Mouse (Mus musculus) megakaryocyte-erythroid progenitor cell, adult 5-6 weeks (primary cell): ENCODE results near the gene Fyttd1. TPM values are rescaled to one million over a fixed set of nuclear protein-coding genes. Genes with fewer than 3 reads are reported as not detected.
"Not testable (repeated sequence)": the region's sequence is repeated elsewhere in the genome, so short reads cannot be mapped to it uniquely, and the experiment has no call there.

Source experiments
- ATAC-seq: replicated peaks from 2 replicates; pipeline ENCODE4 v1.8.0; 2016; ENCODE audit warnings: mild to moderate bottlenecking, inconsistent platforms; ENCODE audit not compliant: severe bottlenecking, poor library complexity, low FRiP score, low TSS enrichment
- total RNA-seq, 2 experiments: library from RNA; stranded (forward) in 1 of 2; stranded (reverse) in 1 of 2; fragments of 200-1000, 215-1000 nt in 1 of 2; fragments of >200 nt in 1 of 2; fragmentation: Nextera tagmentation in 1 of 2; gene quantifications; 2 replicates each; pipeline ENCODE4 v1.2.3; 2014 to 2017

The Fyttd1 gene
- total RNA-seq (2014; fragmentation: Nextera tagmentation) (23.3 and 25.4 TPM in 2 replicates), total RNA-seq (2017) (48.8 and 69.4 TPM in 2 replicates)

DNA sequence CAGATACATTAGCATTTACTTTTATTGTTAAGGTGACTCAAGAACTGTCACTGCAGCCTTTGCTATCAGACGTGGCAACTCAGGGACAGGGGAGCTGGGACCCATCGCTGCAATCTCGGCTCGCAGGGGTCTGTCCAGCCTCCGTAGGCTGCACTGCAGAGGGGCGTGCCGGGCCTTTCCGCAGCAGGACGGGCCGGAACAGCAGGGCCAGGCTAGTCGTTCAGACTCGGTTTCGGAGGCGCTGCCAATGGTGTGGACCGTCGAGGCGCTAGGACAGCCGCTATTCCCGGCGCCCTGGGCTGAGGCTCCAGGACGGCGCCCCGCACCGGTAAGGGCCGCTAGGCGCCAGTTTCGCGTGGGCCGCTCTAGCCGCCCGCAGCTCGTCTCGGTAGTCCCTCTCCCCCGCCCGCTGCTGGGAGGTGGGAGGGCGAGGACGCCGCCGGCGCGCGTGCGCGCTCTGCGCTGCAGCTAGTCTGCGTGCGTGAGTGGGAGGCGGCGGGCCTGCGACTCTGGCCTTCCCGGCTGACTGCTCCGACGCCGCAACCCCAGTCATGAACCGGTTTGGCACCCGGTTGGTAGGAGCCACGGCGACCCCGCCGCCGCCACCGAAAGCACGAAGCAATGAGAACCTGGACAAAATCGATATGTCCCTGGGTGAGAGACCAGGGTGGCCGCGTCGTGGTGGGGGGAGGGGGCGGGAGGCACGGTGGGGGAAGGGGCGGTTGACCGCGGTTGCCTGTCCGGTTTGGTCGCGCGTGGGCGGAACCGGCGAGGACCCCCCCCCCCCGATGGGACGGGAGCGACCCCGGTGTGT lies at the start of gene Fyttd1, which contains the start of gene Rubcn:
Gene Fyttd1, plus strand, starts transcription at position 158 of the 814 bp plus-strand sequence.
Gene Rubcn, minus strand, starts transcription at position 424 of the 814 bp plus-strand sequence.
- peak; percentile 95 for ATAC-seq

DNA sequence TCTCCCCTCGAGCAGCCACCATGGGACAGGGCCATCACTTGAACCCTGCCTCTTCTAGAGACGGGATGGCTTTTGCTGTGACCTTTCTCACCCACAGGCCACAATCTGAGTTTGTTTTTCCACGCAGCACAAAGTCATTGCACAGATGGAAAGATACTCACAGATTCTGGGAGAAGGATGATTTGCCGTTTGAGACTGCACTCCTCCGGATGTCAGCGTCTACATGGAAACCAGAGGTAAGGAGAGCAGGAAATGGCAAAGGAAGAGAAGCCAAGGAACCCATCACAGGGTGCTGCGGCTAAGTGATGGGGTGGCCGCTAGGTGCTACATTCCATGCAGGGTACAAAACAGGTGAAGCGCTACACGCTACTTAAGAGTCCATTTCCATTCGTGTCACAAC lies 48.2 kb upstream of the Fyttd1 start:
- ATAC-seq: no peak

DNA sequence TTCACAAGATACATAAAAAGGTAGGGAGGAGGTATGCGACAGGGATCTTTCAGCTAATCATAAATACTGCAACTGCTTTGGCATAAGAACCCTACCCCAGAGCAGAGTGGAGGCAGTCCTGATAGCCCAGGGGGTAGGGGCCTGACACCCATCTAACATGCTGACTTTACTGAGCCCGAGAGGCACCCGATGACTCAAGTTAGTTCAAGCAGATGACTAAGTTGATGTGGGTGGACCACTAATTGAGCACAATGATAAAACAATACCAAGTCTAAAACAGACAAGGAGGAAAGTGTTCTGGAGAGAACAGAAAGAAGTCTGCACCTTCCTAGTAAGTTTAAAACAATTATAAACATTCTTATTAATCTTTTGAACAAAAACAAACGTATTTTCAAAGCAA lies 45.8 kb upstream of the Fyttd1 start:
- ATAC-seq: no peak

DNA sequence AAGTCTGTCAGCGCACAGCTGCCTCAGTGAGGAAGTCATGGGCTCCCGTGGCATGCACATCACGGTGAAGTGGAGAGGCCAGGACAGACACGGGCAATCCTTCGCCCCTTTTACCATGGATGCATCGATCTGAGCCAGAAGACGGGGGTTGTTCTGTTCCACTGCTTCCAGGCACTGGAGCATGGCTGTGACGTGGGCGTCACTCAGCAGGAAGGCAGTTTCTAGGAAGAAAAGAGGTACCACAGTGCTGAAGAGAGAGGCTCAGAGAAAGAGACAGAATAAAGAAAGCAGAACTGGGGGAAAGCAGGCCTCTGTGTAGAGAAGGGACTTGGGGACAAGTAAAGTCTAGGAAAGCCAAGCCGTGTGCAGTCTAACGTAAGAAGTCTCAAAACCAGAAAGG lies 30.2 kb upstream of the Fyttd1 start:
- ATAC-seq: no peak

DNA sequence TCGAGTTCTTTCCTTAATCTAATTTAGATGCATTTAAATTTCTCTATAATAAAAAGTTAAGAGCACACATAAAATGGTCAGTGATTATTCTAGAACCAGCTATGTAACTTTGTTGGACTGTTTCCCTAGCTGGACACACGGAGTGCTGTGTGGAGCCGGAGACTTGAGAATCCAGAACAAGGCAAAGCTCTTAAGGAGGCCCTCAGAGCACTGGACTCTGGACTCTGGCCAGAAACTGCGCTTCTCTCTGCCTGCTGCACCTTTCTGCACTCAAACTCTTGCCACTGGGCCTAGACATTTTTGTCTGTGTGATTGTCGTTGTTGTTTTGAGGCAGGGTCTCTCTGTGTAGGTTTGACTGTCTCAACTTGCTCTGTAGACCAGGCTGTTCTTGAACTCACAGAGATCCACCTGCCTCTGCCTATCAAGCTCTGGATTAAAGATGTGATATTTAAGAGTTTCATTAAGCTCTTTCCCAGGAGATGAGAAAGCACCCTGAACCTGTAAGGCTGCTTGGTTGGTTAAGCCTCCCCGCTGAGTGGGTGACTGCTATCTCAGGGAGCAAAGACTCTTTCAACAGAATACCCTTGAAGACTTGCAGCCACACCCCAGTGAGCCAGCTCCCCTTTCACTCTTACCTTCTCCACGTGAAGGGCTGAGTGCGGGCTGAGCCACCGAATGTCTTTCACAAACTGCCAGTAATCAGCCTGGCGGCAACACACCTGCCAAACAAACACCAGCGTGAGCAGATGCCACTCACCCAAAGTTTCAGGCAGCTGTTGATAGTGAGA lies 28.1 kb upstream of the Fyttd1 start:
- no peak for ATAC-seq

DNA sequence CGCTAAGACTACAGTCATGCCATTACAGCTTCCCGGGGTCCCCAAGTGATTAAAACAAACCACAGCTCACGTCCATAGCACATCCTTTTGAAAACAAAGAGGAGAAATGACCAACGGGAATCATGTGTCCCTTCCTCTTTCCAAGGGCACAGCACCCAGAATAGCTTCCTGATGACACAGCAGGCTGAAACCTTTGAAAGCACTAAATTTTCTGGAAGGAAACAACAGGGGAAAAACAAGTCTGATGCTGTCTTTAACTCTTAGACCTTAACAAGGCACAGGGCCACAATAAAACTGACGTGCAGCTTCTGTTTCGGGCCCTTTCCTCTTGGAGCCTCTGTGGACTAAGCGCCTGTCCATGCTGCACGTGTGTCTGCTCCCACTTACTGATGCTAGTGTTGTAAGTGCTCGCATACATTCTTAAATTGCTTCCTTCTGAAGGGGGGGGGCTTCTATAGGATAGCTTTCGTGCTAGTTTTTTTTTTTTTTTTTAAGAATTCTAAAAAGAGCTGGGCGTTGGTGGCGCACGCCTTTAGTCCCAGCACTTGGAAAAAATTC lies 23.7 kb upstream of the Fyttd1 start:
- ATAC-seq: no peak

DNA sequence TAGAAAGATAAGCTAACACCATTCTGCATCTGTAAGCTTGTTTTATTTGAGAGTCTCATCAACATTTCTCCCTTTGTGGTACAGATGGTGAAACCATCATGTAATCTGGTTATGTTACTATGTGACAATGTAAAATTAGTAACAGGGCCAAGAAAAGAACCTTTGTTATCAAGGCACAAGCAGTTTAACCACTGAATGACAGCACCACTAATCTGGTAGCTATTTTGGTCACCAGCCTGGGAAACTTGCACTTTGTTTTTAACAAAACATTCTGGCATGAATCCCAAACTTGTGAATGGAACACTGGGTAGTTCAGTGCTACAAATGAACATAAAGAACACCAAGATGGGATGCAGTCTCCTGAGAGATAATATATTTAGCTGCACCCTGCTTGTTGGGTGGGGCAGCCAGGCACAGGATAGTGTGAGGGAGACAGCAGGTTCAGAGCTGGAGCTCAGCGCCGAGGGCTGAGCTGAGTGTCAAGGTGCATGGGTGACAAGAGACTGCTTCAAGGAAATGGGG lies 23.2 kb upstream of the Fyttd1 start:
- peak; percentile 93 for ATAC-seq

DNA sequence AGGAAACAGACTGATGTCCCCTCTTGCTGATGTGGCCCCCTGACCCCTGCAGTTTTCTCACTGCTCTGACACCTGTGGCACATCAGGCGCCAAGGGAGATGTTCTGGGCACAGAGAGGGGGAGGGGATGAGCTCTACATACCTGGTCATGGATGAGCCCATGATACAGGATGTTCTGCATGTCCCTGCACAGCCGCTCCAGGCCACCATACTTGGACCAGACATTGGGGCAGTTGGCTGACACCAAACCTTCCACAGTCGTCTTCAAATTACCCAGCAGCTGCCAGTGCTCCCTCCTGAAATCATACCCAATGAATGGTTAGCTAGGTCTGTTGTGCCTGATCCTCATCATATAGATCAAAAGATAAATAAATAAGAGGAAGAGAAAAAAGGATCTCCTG lies 20.5 kb upstream of the Fyttd1 start:
- ATAC-seq: no peak

DNA sequence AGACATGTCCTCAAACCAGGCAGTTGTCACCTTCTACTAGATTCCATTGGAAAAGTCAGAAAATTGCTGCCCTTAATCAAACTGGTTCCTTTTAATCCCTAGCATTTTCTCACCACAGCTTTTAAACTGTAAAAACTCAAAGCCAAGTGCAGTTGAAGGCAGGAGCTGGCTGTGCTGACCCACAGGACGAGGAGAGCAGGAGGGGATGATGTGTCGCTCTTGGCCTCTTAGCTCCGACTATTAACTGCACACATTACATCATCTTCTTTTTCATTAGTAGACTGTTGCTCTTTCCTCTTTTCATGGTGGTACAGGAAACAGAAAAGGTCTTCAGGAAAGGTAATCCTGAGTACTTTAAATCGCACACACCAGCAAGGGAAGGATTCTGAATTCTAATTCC lies 18.9 kb upstream of the Fyttd1 start:
- no peak for ATAC-seq

DNA sequence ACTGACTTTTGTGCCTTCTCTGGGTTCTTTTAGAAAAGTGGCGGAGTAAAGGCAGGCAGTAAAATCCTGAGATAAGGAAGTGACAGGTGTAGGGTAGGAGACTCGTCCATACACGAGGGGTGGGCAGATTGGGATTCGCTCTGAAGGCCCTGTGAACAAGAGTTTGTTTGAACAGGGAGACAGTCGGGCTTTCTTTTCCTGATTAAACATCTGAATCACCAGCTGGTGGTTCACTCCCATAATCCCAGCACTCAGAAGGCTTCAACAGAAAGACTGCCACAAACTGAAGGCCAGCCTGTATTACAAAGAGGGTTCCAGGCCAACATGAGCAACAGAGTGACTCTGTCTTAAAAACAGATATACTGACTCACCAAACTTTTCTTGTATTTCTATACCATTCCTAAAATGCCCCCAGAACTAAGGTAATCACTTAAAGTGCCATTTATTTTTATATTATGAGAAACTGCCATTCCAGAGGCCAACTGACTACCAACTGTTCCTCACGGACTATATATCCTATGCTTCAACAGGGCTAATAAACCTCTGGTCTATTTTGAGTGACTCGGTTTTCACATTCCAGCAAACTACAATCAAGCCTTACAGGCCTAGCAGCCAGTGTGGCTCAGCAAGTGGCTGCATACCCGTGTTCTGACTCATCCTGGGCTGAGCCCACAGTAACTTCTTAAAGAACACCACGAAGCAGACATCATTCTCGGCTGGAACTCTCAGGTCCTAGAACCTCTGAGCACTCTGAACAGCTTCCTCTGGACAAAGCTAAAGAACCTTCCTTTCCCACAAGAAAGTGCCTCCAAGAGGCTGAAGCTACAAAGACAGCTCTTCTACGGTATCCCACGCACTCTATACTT lies 18.3 kb upstream of the Fyttd1 start:
- no peak for ATAC-seq

DNA sequence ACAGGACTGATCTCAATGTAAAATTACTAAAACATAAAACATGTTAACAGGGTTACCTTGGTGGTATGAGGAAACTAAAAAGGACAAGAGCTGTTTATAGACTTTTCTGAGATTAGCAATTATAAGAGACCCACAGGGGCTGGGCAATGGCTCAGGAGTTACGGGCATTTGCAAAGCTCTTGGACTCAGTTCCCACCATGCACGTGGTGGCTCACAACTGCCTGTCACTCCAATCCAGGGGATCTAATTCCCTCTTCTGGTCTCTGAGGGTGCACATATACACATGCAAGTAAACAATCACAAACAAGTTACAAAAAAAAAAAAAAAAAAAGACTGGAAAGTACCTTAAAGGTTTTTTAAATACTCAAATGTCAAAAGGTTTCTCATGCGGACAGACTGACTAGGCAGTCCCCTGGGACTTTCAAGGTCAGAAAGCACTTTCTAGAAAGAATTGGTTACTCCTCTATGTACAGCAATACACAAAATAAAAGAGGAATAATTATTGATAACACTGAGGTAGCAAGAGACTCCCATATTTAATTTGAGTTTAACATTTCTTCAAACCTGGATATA lies 15.4 kb upstream of the Fyttd1 start:
- no peak for ATAC-seq

DNA sequence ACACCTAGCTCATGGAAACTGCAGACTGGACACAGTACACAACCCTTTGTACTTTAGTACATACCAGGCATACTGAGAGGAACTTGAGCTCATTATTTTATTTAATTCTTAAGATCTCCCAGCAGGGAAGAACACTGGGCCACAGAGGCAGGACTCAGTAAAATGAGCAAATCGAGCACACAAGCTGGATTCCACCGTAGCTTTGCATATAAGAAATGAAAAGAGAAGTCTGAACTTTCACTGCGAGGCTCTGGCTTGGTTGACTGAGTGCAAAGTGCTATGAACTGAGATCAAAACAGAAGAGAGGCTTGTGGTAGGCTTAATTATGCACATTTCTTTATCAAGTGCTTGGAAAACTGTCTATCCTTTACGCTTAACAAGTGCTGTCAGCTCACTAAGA lies 11.9 kb upstream of the Fyttd1 start:
- ATAC-seq: no peak

DNA sequence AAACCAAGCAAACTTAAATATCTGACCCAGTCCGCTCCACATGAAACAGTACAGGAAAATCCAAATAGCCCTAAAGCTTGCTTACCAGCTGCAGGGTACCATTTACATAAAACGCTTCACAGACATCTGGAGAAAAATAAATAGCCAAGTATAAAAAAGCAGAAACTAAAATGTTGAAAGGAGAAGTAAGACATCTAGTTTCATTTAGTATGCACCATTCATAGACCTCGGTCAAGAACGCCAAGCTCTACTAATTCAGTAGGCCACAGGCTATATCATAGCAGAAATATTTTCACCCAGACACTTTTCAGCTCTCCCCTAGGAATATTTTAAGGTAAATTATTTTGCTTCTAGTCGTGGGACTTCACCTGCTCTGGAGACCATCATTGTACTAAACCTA lies 10.6 kb upstream of the Fyttd1 start:
- ATAC-seq: no peak

DNA sequence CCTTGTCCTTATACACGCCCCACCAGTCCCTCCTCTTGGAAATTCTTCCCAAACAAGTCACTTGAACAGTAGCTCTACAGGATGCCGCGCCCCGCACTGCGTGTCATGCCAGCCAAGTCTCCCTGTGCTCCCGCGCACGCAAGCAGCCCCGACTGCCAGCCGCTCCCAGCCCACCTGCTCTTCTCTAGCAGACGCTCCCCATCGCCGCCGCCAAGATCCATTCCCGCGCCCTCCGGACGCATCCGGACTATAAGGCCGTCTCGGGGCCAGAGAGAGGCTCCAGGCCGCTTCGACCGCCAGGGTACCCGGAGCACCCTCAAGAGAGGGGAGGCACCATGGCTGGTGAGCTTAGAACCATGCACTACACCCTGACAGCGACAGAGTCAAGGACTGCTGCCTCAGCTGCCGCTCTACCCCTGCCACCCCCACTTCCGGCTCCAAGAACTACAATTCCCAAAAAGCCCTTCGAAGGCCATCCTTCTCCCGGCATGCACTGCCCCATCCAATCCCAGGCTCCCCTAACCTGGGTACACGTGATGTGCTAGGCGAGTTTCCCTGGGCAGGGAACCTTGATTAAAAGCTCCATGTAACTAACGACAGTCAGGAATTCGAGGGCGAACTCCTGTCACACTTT lies 9.3 kb upstream of the Fyttd1 start:
- peak; percentile 99 for ATAC-seq

DNA sequence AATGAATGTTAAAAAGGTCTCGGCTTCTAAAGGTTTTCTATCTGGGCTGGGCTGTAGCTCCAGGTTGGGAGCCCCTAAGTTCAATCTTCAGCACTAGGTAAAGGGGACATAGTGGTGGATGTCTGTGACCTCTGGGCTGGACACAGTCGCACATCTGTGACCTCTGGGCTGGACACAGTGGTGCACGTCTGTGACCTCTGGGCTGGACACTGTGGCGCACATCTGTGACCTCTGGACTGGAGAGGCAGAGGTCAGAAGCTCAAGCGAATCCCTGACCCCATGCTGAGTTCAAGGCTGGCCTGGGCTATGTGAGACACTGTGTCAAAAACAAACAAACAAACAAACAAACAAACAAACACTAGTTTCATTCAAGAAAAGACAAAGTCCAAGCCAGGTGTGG lies 7.1 kb upstream of the Fyttd1 start:
- ATAC-seq: no peak

DNA sequence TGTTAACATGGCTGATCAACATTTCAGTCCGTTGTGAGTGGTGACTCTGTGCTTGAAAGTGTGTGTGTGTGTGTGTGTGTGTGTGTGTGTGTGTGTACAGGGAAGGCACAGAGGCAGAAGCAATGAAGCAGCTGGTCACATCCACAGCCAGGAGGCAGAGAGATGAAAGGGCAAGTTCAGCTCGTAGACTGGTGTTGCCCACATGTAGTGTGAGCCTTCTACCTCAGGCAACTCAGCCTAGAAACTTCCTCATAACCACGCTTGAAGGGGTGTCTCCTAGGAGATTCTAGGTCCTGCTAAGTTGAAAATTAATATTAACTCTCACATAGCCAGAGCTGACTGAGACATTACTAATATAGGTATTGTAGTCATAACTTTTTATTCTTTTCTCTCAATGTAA lies 3.9 kb upstream of the Fyttd1 start:
- ATAC-seq: no peak

DNA sequence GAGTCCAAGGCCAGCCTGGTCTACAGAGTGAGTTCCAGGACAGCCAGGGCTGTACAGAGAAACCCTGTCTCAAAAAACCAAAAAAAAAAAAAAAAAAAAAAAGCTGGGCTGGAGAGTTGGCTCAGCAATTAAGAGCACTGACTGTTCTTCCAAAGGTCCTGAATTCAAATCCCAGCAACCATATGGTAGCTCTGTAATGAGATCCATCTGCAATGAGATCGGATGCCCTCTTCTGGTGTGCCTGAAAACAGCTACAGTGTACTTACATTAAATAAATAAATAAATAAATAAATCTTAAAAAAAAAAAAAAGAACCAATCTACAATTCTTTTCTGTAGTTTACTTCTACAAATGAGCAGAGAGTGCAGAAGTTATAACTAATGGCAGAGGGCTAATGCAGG lies 2.0 kb upstream of the Fyttd1 start:
- not testable (repeated sequence) for ATAC-seq

DNA sequence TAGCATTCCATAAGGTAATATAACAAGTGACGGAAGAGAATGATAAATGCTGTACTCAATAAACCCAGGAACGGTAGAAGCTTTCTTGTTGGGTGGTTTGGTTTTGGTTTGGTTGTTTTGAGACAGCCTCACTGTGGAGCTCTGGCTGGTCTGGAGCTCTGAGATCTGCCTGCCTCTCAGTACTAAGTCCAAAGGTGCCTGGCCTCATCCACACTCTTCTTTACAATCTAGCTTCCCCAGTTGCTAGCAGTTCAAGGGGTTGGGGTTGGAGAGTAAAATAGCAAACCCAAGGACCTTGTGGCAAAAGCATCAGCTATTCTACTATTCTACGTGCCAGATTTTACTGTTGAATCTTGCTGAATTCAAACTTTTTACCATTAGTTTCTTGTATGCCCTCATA lies 1.5 kb upstream of the Fyttd1 start:
- no peak for ATAC-seq

DNA sequence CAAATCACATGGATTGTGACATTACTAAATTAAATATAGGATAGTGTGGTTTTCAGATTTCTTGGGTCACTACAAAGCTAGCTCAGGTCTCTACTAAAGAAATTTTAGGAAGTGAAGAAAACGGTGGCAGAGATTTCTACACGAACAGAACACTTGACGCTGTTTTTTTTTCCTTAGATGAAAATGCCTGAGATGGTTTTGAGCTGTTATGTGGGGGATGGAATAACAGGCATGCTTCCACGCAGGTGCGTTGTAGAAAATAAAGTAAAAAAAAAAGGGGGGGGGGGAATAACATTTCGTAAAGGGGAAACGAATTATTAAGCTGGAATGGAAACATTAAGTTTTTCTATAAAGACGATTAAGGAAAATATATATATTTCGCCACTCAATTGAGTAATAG lies 469 bp upstream of the Fyttd1 start:
- ATAC-seq: no peak
